Mouse (Mus musculus): ENCODE results near the gene Wnt10b.

The Wnt10b gene

GRCm38 (mm10) chr15:98729791-98730545 is 48.0 kb downstream of the Wnt10b start:
- no peak for DNase-seq (ENCODE audit: low spot score)

GRCm38 (mm10) chr15:98728366-98728765 is 49.6 kb downstream of the Wnt10b start:
- DNase-seq (ENCODE audit: low spot score), result no peak

DNA sequence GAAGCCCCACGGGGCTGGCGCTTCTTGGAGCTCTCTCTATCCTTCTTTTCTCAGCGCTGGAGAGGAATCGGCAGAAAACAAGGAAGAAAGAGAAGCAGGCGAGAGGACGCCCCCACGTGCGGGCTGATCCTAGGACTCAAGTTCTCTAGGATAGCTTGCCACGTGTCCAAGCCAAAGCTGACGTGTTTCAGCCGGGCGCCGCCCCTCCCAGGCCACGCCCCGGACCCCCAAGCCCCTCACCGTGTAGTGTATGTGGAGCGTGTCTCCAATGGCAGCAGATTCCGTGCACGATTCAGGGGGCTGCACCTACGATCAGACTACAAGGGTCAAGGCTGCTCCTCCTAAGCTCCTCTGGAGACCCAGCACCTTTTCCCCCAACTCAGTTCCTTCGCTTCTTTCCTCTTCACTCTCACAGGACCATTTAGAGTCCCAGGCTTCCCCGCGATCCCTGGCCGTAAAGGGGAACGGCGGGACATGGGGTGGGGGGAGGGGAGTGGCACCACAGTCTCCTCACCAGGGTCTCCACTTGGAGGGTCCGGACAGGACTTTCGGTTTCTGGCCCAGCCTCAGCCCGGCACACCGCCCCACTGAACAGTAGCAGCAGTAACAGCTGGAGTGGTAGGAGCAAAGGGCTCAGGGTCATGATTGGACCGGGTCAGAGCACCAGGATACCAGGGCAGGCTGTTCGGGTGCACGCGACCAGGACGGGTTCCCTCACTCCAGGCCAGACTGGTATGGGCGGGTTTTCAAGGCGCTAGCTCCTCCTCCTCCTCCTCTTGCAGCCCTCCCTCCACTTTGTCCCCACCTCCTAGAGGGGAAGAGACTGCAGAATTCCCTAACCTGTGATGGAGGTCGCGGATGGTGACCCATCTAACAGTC is 50.3 kb downstream of the Wnt10b start, which contains the start of gene Fkbp11:
Fkbp11 (minus strand) TSS at position 756 of the 879 bp plus-strand sequence.
- DNase-seq (ENCODE audit: low spot score), result peak; percentile 84

DNA sequence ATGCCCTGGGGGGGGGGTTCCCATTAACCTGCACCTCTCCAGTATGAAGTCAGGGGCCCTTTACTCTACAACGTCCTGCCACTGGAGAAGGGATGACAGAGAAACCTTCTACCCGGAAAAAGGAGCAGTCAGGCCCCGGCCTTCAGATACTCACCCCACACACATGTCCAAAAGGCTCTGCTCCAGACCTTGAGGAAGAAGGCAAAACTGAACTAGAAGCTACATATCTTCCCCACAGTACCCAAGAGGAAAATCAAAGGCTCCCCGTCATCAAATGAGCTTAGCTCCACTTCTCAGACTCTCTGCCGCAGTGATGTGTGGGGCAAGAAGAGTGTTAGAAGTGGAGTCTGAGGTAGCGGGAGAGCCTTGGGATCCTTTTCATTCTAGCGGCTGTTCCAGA is 51.2 kb downstream of the Wnt10b start:
- DNase-seq (ENCODE audit: low spot score), result no peak

DNA sequence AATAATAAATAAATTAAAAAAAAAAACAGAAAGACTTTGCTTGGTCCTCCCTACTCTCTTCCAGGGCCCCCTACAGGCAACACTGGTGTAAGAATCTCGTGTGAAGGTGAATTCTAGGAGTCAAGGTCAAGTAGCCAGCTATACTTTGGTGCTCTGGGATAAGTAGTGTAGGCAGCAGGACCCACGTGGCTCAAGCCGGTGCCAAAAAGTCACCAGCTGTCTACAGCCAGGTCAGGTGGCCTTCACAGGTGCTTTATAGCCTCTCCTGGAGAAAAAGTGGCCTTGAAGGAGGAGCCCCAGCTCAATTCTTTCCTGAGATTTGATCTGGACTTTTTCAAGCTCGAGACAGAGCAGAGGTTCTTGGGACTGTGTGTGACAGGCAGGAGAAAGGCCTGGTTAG is 51.9 kb downstream of the Wnt10b start:
- no peak for DNase-seq (ENCODE audit: low spot score)

- DNase-seq (ENCODE audit: low spot score), result no peak
These were observed 53.5 kb downstream of the Wnt10b start for GRCm38 (mm10) chr15:98724441-98724840.

DNA sequence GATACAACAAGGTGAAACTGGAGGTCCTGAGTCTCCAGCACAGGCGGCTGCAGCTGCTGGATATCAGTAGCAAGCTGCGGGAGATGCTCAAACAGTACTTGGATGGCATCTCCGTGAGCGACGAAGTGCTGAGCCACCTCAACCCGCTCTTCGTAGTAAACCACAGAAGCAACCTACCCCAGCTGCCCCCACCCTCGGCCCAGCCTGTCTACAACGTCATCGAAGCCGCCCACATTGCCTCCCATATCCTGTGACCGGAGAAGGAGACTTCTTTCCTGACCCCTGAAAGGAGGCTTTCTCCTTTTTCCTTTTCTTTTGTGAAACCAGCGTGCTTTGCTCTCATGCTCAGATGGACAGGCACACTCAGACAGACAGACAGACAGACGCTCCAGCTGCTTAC is 55.1 kb downstream of the Wnt10b start:
- DNase-seq (ENCODE audit: low spot score), result no peak

DNA sequence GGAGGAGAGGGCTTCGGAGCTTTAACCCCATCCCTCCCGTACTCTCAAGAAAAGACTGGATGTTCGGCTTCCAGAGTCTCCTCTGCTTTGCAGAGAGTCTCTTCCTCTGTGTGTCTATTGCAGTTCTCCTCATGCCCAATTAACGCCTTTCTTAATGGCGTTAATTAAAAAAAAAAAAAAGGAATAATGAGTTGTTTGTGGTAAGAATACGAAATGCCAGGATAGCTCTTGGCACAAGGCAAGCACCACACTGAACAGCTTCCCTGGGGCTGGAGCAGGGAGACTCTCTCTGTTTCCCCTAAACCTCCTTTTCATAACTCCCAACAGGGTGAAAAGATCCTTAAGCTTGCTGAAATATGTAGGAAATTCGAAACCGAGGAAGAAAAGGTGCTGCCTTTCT is 55.8 kb downstream of the Wnt10b start:
- DNase-seq (ENCODE audit: low spot score), result no peak

Data from embryo, embryonic 10.5 days (tissue).